Mouse (Mus musculus): Measurements from ENCODE around the gene Fam189a1.

DNA sequence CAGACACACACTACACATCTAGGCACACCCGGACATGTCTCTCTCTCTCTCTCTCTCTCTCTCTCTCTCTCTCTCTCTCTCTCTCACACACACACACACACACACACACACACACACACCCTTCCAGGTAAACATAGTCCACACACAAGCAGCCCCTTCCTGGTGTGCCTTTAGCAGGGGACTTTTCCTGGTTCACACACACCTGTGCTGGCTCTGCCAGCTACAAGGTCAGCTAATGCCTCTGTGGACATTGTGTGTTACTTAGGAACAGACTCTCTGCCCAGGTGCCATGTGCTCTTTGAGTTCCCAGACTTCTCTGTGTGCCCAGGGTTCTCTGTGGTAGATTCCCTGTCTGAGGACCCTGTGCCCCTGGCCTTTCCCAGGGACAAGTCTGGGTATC, 206.9 kb downstream of the Fam189a1 start:
- TF ChIP-seq CTCF (IDR thresholded peaks at IDR 0.05; ENCODE audit: control insufficient read depth, insufficient read depth, insufficient read length) (no peak), USF1 (IDR thresholded peaks at IDR 0.05; ENCODE audit: low read depth) (no peak), CEBPB (IDR thresholded peaks at IDR 0.05; ENCODE audit: low read depth) (no peak), MAX (IDR thresholded peaks at IDR 0.05) (no peak), MYOD1 (IDR thresholded peaks at IDR 0.05; ENCODE audit: control insufficient read depth, insufficient read length, low read depth) (no peak), MYOG (IDR thresholded peaks at IDR 0.05; ENCODE audit: control insufficient read depth, extremely low read depth, insufficient read length) (no peak), FOSL1 (IDR thresholded peaks at IDR 0.05; ENCODE audit: insufficient read depth, low read length, poor library complexity, severe bottlenecking) (no peak)
